Mouse (Mus musculus) Patski (cell line): Measurements from ENCODE around the gene Pygb. TPM values are rescaled to one million over a fixed set of nuclear protein-coding genes. Genes with fewer than 3 reads are reported as not detected.

Source experiments
- ATAC-seq: fragments of 100-300 bp; one replicate; pipeline ENCODE4 v1.8.0; 2021
- CTCF ChIA-PET: fragments of 350-600 bp; sonication (Branson Sonifier 250); formaldehyde crosslinking; loops from one replicate; lab custom pipeline; 2022; ENCODE audit warnings: inconsistent platforms; lab: Charles Lee
- POLR2A ChIA-PET: fragments of 350-600 bp; sonication (Branson Sonifier 250); formaldehyde crosslinking; loops from one replicate; lab custom pipeline; 2022; ENCODE audit warnings: antibody characterized with exemption, inconsistent platforms; lab: Charles Lee
- DNase-seq: peaks from one replicate; pipeline ENCODE4 v3.0.0-alpha.2; 2011; ENCODE audit warnings: low read depth, low spot score
- H3K27me3 ChIP-seq: fragments of 371-371 bp; one replicate; pipeline ENCODE4 v1.5.1; 2021
- CTCF ChIP-seq: fragments of 100-300 bp; IDR thresholded peaks from one replicate; pipeline ENCODE4 v1.5.1; 2021
- in situ Hi-C: fragments of 300-500 bp; cut with MboI; formaldehyde crosslinking; loops from 3 replicates; pipeline ENCODE4 v1.11.1; 2018; ENCODE audit warnings: low pct_unique_long_range_greater_than_20kb, mixed read lengths
- polyA plus RNA-seq: library from polyadenylated mRNA; unstranded; gene quantifications from one replicate; pipeline ENCODE4 v1.2.3, GENCODE M21; 2021

The Pygb gene
- polyA plus RNA-seq, 1 experiment from 2014 or later, result 66.6 TPM

- POLR2A ChIA-PET, result interaction anchor here (0.6 kb wide), 1 partner anchor 50 kb away, joined by 3 read pairs; no protein-coding TSS in a partner anchor
- CTCF ChIA-PET, result no interaction called here
- no peaks in the 10 kb centered on the region for H3K27me3 ChIP-seq
- TF ChIP-seq CTCF, result no peak
- DNase-seq (no peak), ATAC-seq (no peak)
- in situ Hi-C loops, result no loop called here
These were observed 34.2 kb downstream of the Pygb start for GRCm38 (mm10) chr2:150820720-150821119.

- no peak for DNase-seq
- CTCF ChIA-PET, result no interaction called here
- H3K27me3 ChIP-seq, result no peaks in the 10 kb centered on the region
- in situ Hi-C loops, result no loop called here
- ATAC-seq, result no peak
- POLR2A ChIA-PET, result no interaction called here
- no peak for TF ChIP-seq CTCF
These were observed 36.5 kb downstream of the Pygb start for GRCm38 (mm10) chr2:150822987-150823386.

GRCm38 (mm10) chr2:150826426-150826825 is 39.9 kb downstream of the Pygb start:
- no peak for DNase-seq
- in situ Hi-C loops, result loop anchor here (5.0 kb wide), 1 partner anchor 176 kb away; no protein-coding TSS in a partner anchor

DNA sequence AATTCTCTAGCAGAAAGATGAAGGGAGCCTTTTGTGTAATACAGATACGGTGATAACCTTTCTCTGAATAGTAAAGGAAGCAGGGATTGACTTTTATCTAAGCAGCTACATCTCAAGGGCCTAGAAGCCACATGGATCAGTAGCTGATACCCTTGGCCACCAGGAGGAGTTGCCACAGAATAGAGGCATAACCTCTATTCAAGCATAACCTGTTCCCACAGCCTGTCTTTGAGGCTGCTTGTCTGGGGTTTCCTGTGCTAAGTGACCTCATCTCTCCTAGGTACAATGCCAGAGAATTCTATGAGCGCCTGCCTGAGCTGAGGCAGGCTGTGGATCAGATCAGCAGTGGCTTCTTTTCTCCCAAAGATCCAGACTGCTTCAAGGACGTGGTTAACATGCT is 41.6 kb downstream of the Pygb start:
- ChIA-PET POLR2A (no interaction called here), CTCF (interaction anchor here (1.2 to 1.5 kb wide), 4 partner anchors 12 to 75 kb away, joined by 3 to 4 read pairs (median 4); no protein-coding TSS in a partner anchor)
- TF ChIP-seq CTCF, result no peak
- H3K27me3 ChIP-seq, result no peaks in the 10 kb centered on the region
- in situ Hi-C loops, result loop anchor here (5.0 kb wide), 1 partner anchor 174 kb away; no protein-coding TSS in a partner anchor
- DNase-seq (no peak), ATAC-seq (peak; percentile 59)

More at GRCm38 (mm10) chr2:150826426-150826825, 39.9 kb downstream of the Pygb start:
- no peak for ATAC-seq
- CTCF ChIA-PET, result no interaction called here
- H3K27me3 ChIP-seq, result no peaks in the 10 kb centered on the region
- TF ChIP-seq CTCF, result no peak
- POLR2A ChIA-PET, result no interaction called here

DNA sequence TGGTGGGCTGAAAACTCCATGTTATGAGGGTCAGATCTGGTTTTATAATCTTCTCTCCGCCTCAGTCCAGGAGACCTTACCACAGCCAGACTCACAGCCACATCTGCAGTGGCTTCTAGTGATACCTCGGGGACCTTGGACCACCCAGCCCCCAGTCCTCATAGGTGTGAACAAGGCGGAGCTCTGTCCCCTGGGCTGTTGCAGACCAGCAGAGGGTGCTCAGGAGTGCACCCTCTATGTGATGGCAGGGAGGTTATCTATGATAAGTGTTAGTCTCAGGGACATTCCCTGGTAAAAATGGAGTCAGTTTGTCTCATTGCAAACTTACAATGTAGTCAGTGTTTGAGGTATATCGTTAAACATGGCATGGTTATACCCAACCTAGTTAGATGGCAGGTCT is 42.1 kb downstream of the Pygb start:
- ChIA-PET POLR2A (no interaction called here), CTCF (interaction anchor here (1.2 to 1.5 kb wide), 4 partner anchors 11 to 75 kb away, joined by 3 to 4 read pairs (median 4); no protein-coding TSS in a partner anchor)
- DNase-seq (no peak), ATAC-seq (no peak)
- no peak for TF ChIP-seq CTCF
- in situ Hi-C loops, result loop anchor here (5.0 kb wide), 1 partner anchor 174 kb away; no protein-coding TSS in a partner anchor
- H3K27me3 ChIP-seq, result no peaks in the 10 kb centered on the region

DNA sequence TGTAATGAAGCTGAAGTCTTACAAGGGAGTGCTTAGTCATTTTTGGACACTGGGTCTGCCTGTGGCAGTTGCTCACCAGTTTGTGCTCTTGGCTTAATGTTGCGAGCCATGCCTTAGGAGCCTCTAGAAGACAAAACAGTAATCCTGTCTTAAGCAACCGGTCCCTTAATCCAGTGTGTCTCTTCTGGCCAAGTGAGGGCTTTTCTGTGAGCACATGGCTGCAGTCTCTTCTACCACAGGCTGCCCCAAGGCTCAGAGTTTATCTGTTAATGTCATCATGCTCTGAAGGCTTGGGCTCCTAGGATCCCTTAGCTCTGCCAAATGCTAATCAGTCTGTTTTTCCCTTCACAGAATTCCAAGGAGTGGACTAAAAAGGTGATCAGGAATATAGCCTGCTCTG is 43.5 kb downstream of the Pygb start:
- ATAC-seq, result no peak
- no peak for DNase-seq
- in situ Hi-C loops, result no loop called here
- no peaks in the 10 kb centered on the region for H3K27me3 ChIP-seq
- POLR2A ChIA-PET, result no interaction called here
- TF ChIP-seq CTCF, result no peak
- CTCF ChIA-PET, result no interaction called here

DNA sequence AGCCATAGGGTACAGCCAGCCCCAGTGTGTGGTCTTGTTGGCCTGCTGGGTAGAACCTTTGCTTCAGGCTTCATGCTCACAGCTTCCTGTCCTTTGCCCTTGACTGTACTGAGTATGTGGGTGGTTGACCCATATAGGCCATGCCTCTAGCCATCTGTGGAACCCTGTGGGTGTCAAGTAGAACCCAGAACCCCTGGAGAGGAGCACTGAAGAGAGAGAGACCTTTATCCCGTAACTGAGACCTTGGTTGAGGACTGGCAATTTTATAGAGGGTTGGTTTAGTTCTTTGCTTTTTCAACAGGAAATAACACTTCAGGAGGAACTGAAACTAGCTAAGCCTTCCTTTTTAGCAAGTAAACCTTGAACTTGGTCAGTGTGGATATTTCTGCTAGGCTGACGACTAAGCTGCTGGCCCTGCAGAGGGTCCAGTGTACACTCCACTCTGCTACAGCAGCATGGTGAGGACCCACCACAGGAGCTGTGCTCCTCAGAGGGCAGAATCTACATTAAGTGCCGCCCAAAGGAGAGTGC is 44.4 kb downstream of the Pygb start:
- DNase-seq (no peak), ATAC-seq (no peak)
- ChIA-PET CTCF (interaction anchor here (0.7 kb wide), 1 partner anchor 9 kb away, joined by 3 read pairs; no protein-coding TSS in a partner anchor), POLR2A (no interaction called here)
- no peaks in the 10 kb centered on the region for H3K27me3 ChIP-seq
- no peak for TF ChIP-seq CTCF
- in situ Hi-C loops, result no loop called here

DNA sequence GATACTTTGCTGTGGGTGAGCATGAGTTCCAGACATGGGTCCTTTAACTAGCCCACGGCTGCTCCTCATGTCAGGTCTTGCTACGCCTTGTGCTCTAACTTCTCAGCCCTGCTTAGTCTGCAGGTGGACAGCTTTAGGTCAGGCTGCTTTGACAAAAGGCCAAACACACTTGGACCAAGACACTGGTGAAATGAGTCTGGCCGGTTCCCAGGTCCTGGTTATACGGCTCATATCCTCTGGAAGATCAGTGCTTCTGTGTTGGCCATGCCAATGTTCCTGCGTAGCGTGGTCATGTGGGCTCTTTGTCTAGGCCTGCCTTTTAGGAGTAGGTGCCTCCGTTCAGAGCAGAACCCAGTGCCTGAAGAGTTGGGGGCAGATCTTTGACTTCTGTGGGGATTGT is 45.5 kb downstream of the Pygb start:
- ChIA-PET POLR2A (no interaction called here), CTCF (no interaction called here)
- TF ChIP-seq CTCF, result no peak
- in situ Hi-C loops, result no loop called here
- no peaks in the 10 kb centered on the region for H3K27me3 ChIP-seq
- DNase-seq (no peak), ATAC-seq (no peak)

- in situ Hi-C loops, result no loop called here
- TF ChIP-seq CTCF, result no peak
- no peak for DNase-seq
- POLR2A ChIA-PET, result no interaction called here
- no peak for ATAC-seq
- no peaks in the 10 kb centered on the region for H3K27me3 ChIP-seq
- CTCF ChIA-PET, result no interaction called here
These were observed 48.1 kb downstream of the Pygb start for GRCm38 (mm10) chr2:150834616-150835015.

DNA sequence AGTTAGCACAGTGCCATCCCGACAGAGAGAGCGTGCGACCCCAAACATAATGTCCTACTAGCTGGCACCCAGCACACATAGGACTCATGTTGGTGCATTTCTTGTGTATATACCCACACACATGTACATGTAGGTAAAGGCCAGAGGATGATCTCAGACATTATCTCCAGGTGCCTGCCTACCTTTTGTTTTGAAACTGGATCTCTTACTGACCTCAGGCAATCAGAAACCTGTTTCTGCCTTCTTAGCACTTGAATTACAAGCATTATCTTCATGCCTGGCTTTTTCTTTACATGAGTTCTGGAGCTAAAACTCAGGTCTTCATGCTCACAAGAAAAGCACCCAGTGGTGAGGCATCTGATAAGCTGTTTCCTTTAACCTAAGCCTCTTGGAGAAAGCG is 49.4 kb downstream of the Pygb start:
- ChIA-PET CTCF (interaction anchor here (0.6 to 0.8 kb wide), 2 partner anchors 62 to 83 kb away, joined by 3 read pairs; no protein-coding TSS in a partner anchor), POLR2A (no interaction called here)
- ATAC-seq (no peak), DNase-seq (no peak)
- no peaks in the 10 kb centered on the region for H3K27me3 ChIP-seq
- TF ChIP-seq CTCF, result no peak
- in situ Hi-C loops, result no loop called here

- ATAC-seq (no peak), DNase-seq (no peak)
- TF ChIP-seq CTCF, result no peak
- in situ Hi-C loops, result no loop called here
- ChIA-PET CTCF (interaction anchor here (1.3 kb wide), 1 partner anchor 135 kb away, joined by 3 read pairs; no protein-coding TSS in a partner anchor), POLR2A (interaction anchor here (0.9 kb wide), 1 partner anchor 18 kb away, joined by 3 read pairs; no protein-coding TSS in a partner anchor)
- no peaks in the 10 kb centered on the region for H3K27me3 ChIP-seq
These were observed 50.4 kb downstream of the Pygb start for GRCm38 (mm10) chr2:150836906-150837305.
